Mouse (Mus musculus): ENCODE results near the gene Zfand2a.

- no peak for TF ChIP-seq POLR2AphosphoS2 (IDR thresholded peaks at IDR 0.05; ENCODE audit: insufficient read length, low read depth)
- TF ChIP-seq TCF3 (IDR thresholded peaks at IDR 0.05; ENCODE audit: insufficient read length, low read depth), result no peak
- no peak for TF ChIP-seq USF1 (IDR thresholded peaks at IDR 0.05; ENCODE audit: low read depth)
- TF ChIP-seq POLR2A (IDR thresholded peaks at IDR 0.05; ENCODE audit: insufficient read length, low read depth), result no peak
- no peak for TF ChIP-seq MAX (IDR thresholded peaks at IDR 0.05; ENCODE audit: low read depth)
- no peak for TF ChIP-seq SRF (IDR thresholded peaks at IDR 0.05; ENCODE audit: control insufficient read depth, insufficient read length, low read depth)
- TF ChIP-seq MYOG (IDR thresholded peaks at IDR 0.05; ENCODE audit: control insufficient read depth in 1 of 3, insufficient read depth in 1 of 3, insufficient read length in 2 of 3, low read depth in 2 of 3), result peak in 1 of 3 experiments; percentile 13
These were observed 5.3 kb downstream of the Zfand2a start for GRCm38 (mm10) chr5:139479088-139479487.
